Mouse (Mus musculus) forebrain, embryonic 12.5 days (tissue): ENCODE results near the gene Mtpn. TPM values are rescaled to one million over a fixed set of nuclear protein-coding genes. Genes with fewer than 3 reads are reported as not detected.

Experiments
- ATAC-seq: fragments of 200-750 bp; cut with Nextera tagmentation; 2 replicates; pipeline ENCODE4 v1.8.0; 2017; ENCODE audit warnings: moderate TSS enrichment; ENCODE audit not compliant: low FRiP score
- H3K27ac ChIP-seq: fragments of 300-500 bp; sonication (generic); 2 replicates; pipeline ENCODE4 v1.5.1; 2016; ENCODE audit warnings: mild to moderate bottlenecking
- H3K27me3 ChIP-seq: fragments of 300-500 bp; sonication (generic); 2 replicates; pipeline ENCODE4 v1.6.1; 2016; ENCODE audit warnings: mild to moderate bottlenecking
- H3K36me3 ChIP-seq: fragments of 300-500 bp; sonication (generic); replicated peaks from 2 replicates; pipeline ENCODE4 v1.6.1; 2016; ENCODE audit warnings: mild to moderate bottlenecking
- H3K4me1 ChIP-seq: fragments of 300-500 bp; sonication (generic); 2 replicates; pipeline ENCODE4 v1.6.1; 2016
- H3K4me2 ChIP-seq: fragments of 300-500 bp; sonication (generic); 2 replicates; pipeline ENCODE4 v1.6.1; 2016; ENCODE audit warnings: mild to moderate bottlenecking, moderate library complexity
- H3K4me3 ChIP-seq: fragments of 300-500 bp; sonication (generic); replicated peaks from 2 replicates; pipeline ENCODE4 v1.5.1; 2016; ENCODE audit warnings: mild to moderate bottlenecking
- H3K9ac ChIP-seq: fragments of 300-500 bp; sonication (generic); 2 replicates; pipeline ENCODE4 v1.6.1; 2016; ENCODE audit warnings: mild to moderate bottlenecking
- H3K9me3 ChIP-seq: fragments of 300-500 bp; sonication (generic); 2 replicates; pipeline ENCODE4 v1.6.1; 2016
- WGBS: fragments of 180-500 bp; shearing (Covaris S2); methylation state at CpG from one replicate; pipeline ENCODE4 v1.1.7; 2016; 5-methylcytosine and 5-hydroxymethylcytosine counted together
- polyA plus RNA-seq: library from polyadenylated mRNA; unstranded; fragments of >200 nt; fragmentation: Nextera tagmentation; extraction: Ambion mirVana; gene quantifications from 2 replicates; pipeline ENCODE4 v1.2.1, GENCODE M21; 2016

Mtpn gene
- 172 and 179 TPM in 2 replicates for polyA plus RNA-seq

GRCm38 (mm10) chr6:35539304-35540009, at the start of gene Mtpn:
Mtpn (minus strand) TSS chr6:35539888.
- ATAC-seq: peak; percentile 99

DNA sequence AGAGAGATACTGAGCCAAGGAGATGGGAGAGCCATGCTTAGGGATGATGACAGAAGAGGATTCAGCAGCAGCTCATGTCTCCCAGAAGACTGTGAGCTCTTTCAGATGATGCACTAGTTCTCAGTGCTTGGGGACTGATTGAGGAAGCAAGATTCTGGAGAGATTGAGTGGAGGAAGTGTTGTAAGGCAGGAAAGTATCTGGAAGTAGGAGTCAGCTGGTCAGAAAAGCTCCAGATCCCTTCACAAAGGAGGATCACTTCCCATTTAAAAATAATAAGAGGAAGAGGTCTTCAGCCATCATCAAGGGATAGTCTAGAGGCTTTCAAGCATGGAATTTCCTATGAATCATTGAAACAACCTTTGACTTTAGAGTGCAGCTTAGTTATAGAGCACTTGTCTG, 29.0 kb upstream of the Mtpn start:
- Histone ChIP-seq H3K27ac (no peak overlapping the region), H3K27me3 (no peaks in the 10 kb centered on the region), H3K9ac (no peak overlapping the region), H3K36me3 (no peaks in the 10 kb centered on the region), H3K4me2 (no peak overlapping the region), H3K4me3 (no peak overlapping the region), H3K9me3 (no peaks in the 10 kb centered on the region), H3K4me1 (no peaks in the 10 kb centered on the region)
- ATAC-seq: no peak

More at GRCm38 (mm10) chr6:35539304-35540009, at the start of gene Mtpn:
- Histone ChIP-seq H3K9me3 (no peaks in the 10 kb centered on the region), H3K36me3 (no peaks in the 10 kb centered on the region), H3K4me3 (peak within 1 kb of the TSS; percentile 98), H3K27me3 (no peaks in the 10 kb centered on the region), H3K9ac (peak within 1 kb of the TSS; percentile 96), H3K4me1 (peaks cover 12% of the 10 kb centered on the region), H3K4me2 (peak within 1 kb of the TSS; percentile 73), H3K27ac (peak within 1 kb of the TSS; percentile 80)
- 0% methylated on average over 61 of the region's 61 CpGs for WGBS

DNA sequence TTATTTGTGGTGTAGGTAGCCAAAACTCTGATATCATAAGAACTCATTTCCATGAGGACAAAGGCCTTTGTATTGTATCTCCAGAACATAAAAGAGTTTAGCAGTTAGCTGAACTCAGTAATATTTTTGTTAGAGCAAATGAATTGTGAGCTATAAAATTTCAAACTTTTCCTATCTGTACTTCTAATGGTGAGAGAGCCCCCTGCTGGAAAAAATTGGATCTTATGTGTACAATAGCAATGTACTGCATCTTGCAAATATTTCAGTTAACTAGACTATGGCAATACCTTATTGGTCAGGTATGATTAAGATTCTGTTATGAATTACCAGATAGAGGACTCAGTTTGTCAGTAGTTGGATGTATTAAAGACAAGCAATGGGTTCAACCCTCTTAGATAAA, 28.1 kb upstream of the Mtpn start:
- H3K36me3 ChIP-seq: no peaks in the 10 kb centered on the region
- ATAC-seq: no peak
- no peak overlapping the region for H3K4me3 ChIP-seq
- H3K27ac ChIP-seq: no peak overlapping the region
- H3K9me3 ChIP-seq: no peaks in the 10 kb centered on the region
- no peak overlapping the region for H3K9ac ChIP-seq
- no peaks in the 10 kb centered on the region for H3K27me3 ChIP-seq
- no peaks in the 10 kb centered on the region for H3K4me1 ChIP-seq
- H3K4me2 ChIP-seq: no peak overlapping the region

GRCm38 (mm10) chr6:35559950-35560349, 20.3 kb upstream of the Mtpn start:
- Histone ChIP-seq H3K27me3 (no peaks in the 10 kb centered on the region), H3K27ac (no peak overlapping the region), H3K9ac (no peak overlapping the region), H3K4me3 (no peak overlapping the region), H3K4me1 (no peaks in the 10 kb centered on the region), H3K9me3 (no peaks in the 10 kb centered on the region), H3K36me3 (no peaks in the 10 kb centered on the region), H3K4me2 (no peak overlapping the region)
- no peak for ATAC-seq
- 59% methylated on average over 2 of the region's 2 CpGs for WGBS

- H3K4me2 ChIP-seq: no peak overlapping the region
These were observed 4.7 kb upstream of the Mtpn start for GRCm38 (mm10) chr6:35544352-35544751.

GRCm38 (mm10) chr6:35542656-35543400, 3.1 kb upstream of the Mtpn start:
- no peak overlapping the region for H3K9ac ChIP-seq
- H3K4me3 ChIP-seq: no peak overlapping the region
- no peak overlapping the region for H3K27ac ChIP-seq
- H3K9me3 ChIP-seq: no peaks in the 10 kb centered on the region
- ATAC-seq: no peak
- no peaks in the 10 kb centered on the region for H3K36me3 ChIP-seq
- H3K27me3 ChIP-seq: no peaks in the 10 kb centered on the region
- WGBS: 84% methylated on average over 8 of the region's 8 CpGs
- no peak overlapping the region for H3K4me2 ChIP-seq
- H3K4me1 ChIP-seq: peaks cover 10% of the 10 kb centered on the region

More at GRCm38 (mm10) chr6:35544352-35544751, 4.7 kb upstream of the Mtpn start:
- Histone ChIP-seq H3K27ac (no peak overlapping the region), H3K9me3 (no peaks in the 10 kb centered on the region), H3K27me3 (no peaks in the 10 kb centered on the region), H3K36me3 (no peaks in the 10 kb centered on the region), H3K4me3 (no peak overlapping the region), H3K9ac (no peak overlapping the region), H3K4me1 (no peaks in the 10 kb centered on the region)
- ATAC-seq: no peak

- H3K9ac ChIP-seq: no peak overlapping the region
- ATAC-seq: no peak
- H3K4me2 ChIP-seq: no peak overlapping the region
- H3K27ac ChIP-seq: no peak overlapping the region
- H3K4me3 ChIP-seq: no peak overlapping the region
- peaks cover 12% of the 10 kb centered on the region for H3K4me1 ChIP-seq
- 91% methylated on average over 9 of the region's 9 CpGs for WGBS
- H3K27me3 ChIP-seq: no peaks in the 10 kb centered on the region
- H3K36me3 ChIP-seq: no peaks in the 10 kb centered on the region
- H3K9me3 ChIP-seq: no peaks in the 10 kb centered on the region
These were observed 689 bp upstream of the Mtpn start for GRCm38 (mm10) chr6:35540377-35540776.

DNA sequence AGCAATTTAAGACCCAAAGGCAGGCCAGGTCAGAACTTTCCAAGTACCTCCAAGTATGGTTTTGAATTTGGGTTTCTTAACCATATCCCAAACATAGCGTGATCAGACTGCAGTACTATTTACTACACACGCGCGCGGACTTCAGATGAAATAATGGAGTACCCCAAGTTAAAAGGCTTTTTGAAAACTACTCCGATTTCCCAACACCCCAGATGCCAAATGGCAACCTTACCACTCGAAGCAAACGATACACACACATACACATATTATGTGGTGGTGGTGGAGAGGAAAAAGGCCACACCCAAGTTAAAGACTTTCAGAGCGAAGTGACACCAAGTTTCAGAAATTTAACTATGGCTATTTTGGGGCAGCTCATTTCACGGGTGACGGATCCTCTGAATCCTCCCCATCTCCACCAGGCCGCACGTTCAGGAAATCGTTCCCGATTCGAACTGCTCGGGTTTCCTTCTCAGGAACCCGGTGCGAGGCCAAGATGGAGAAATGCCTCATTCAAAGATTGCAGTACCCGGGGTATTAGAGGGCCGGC, 858 bp downstream of the Mtpn start:
- no peak for ATAC-seq
- 5% methylated on average over 21 of the region's 21 CpGs for WGBS
- no peaks in the 10 kb centered on the region for H3K9me3 ChIP-seq
- H3K9ac ChIP-seq: peak overlapping the region; percentile 96
- no peak overlapping the region for H3K27ac ChIP-seq
- H3K4me3 ChIP-seq: peak overlapping the region; percentile 98
- no peaks in the 10 kb centered on the region for H3K36me3 ChIP-seq
- no peaks in the 10 kb centered on the region for H3K27me3 ChIP-seq
- peak overlapping the region; percentile 73 for H3K4me2 ChIP-seq
- H3K4me1 ChIP-seq: peaks cover 12% of the 10 kb centered on the region

GRCm38 (mm10) chr6:35536021-35536420, 3.7 kb downstream of the Mtpn start:
- Histone ChIP-seq H3K4me3 (no peak overlapping the region), H3K4me2 (no peak overlapping the region), H3K27ac (no peak overlapping the region), H3K4me1 (peaks cover 12% of the 10 kb centered on the region), H3K9ac (no peak overlapping the region), H3K36me3 (no peaks in the 10 kb centered on the region), H3K27me3 (no peaks in the 10 kb centered on the region), H3K9me3 (no peaks in the 10 kb centered on the region)
- 87% methylated on average over 7 of the region's 7 CpGs for WGBS
- ATAC-seq: no peak

GRCm38 (mm10) chr6:35513362-35513761, 26.3 kb downstream of the Mtpn start:
- no peak for ATAC-seq
- Histone ChIP-seq H3K27ac (no peak overlapping the region), H3K36me3 (peaks cover 12% of the 10 kb centered on the region), H3K4me1 (no peaks in the 10 kb centered on the region), H3K4me3 (no peak overlapping the region), H3K9me3 (no peaks in the 10 kb centered on the region), H3K27me3 (no peaks in the 10 kb centered on the region), H3K9ac (no peak overlapping the region), H3K4me2 (no peak overlapping the region)

DNA sequence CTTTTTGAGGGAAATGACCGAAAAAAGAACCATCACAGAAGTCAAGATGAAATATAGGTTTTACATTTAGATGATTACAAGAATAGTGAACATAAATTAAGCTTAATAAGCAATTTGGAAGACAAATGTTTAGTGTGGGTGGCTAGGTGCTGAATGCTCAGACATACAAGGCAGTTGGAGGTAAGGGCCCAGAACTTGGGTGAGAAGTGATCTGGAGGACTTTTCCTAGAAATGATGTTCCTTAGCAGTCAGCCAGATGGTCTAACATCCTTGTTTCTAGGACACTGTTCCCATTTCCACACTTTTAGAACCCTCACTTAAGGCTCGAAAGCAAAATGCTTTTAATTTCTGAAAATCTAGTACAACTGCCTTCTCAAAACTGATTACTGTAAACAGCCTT, 34.9 kb downstream of the Mtpn start:
- Histone ChIP-seq H3K27me3 (no peaks in the 10 kb centered on the region), H3K36me3 (no peaks in the 10 kb centered on the region), H3K4me1 (peaks cover 8% of the 10 kb centered on the region; the same call in 1 of the 2 replicates), H3K9ac (no peak overlapping the region), H3K4me2 (no peak overlapping the region), H3K27ac (no peak overlapping the region), H3K9me3 (no peaks in the 10 kb centered on the region), H3K4me3 (no peak overlapping the region)
- no peak for ATAC-seq
- 93% methylated on average over 2 of the region's 2 CpGs for WGBS

DNA sequence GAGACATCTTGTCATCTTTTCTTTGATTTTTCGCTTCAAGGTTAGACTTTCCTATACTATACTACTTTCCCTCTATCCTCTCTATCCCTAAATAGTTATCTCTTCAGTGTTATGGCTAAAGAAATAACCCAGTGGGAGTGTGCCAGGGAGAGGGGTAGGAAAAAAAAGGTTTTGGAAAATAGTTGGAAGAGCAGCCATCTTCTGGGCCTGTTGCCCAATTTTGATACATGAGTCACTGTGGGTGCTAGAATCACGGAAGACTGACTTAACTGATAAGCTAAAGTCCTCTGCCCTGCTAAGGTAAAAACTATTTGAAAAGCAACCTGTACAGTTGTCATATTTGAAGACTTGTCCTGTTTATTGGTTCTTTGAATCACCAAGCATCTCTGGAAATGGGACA, 36.8 kb downstream of the Mtpn start:
- no peaks in the 10 kb centered on the region for H3K9me3 ChIP-seq
- no peak overlapping the region for H3K9ac ChIP-seq
- ATAC-seq: no peak
- peaks cover 8% of the 10 kb centered on the region; the same call in 1 of the 2 replicates for H3K4me1 ChIP-seq
- H3K4me2 ChIP-seq: no peak overlapping the region
- no peaks in the 10 kb centered on the region for H3K36me3 ChIP-seq
- no peak overlapping the region for H3K4me3 ChIP-seq
- H3K27ac ChIP-seq: no peak overlapping the region
- WGBS: 86% methylated on average over 2 of the region's 2 CpGs
- no peaks in the 10 kb centered on the region for H3K27me3 ChIP-seq
